Mouse (Mus musculus) bone marrow, adult 2 months (tissue): Measurements from ENCODE around the gene Uck2. TPM values are rescaled to one million over a fixed set of nuclear protein-coding genes. Genes with fewer than 3 reads are reported as not detected.

ENCODE experiments used
- H3K27ac ChIP-seq: fragments of 200-500 bp; 2 replicates; pipeline ENCODE4 v1.5.1; 2012; ENCODE audit warnings: low read depth, mild to moderate bottlenecking, control low read depth, inconsistent platforms, low read length; ENCODE audit not compliant: control insufficient read depth, poor library complexity, insufficient read depth
- H3K4me1 ChIP-seq: fragments of 200-500 bp; 2 replicates; pipeline ENCODE4 v1.6.1; 2011; ENCODE audit warnings: low read length; ENCODE audit not compliant: control insufficient read depth, insufficient read depth
- H3K4me3 ChIP-seq: fragments of 200-500 bp; replicated peaks from 2 replicates; pipeline ENCODE3; 2011; ENCODE audit warnings: mild to moderate bottlenecking, low read depth, low read length, control low read depth; ENCODE audit not compliant: control insufficient read depth
- CTCF ChIP-seq: fragments of 200-500 bp; IDR thresholded peaks from 2 replicates; pipeline ENCODE4 v1.5.1; 2011; ENCODE audit warnings: low read length, control low read depth; ENCODE audit not compliant: control insufficient read depth, insufficient read depth
- POLR2A ChIP-seq: fragments of 200-500 bp; IDR thresholded peaks from 2 replicates; pipeline ENCODE4 v1.6.1; 2011; ENCODE audit warnings: low read depth, mild to moderate bottlenecking, control low read depth, low read length, borderline replicate concordance; ENCODE audit not compliant: control insufficient read depth
- WGBS: fragments of 180-500 bp; shearing (Covaris S2); methylation state at CpG from one replicate; pipeline ENCODE4 v1.1.7; 2018; 5-methylcytosine and 5-hydroxymethylcytosine counted together
- polyA plus RNA-seq: library from polyadenylated mRNA; stranded (reverse); fragments of >200 nt; gene quantifications from 2 replicates; pipeline ENCODE4 v1.2.4, GENCODE M21; 2011; ENCODE audit warnings: low replicate concordance; ENCODE audit not compliant: missing spikeins, insufficient read depth, insufficient read length

Uck2 gene
- polyA plus RNA-seq, result 25.8 and 42.3 TPM in 2 replicates

- WGBS, result 2% methylated on average over 2 of the region's 2 CpGs
- peak within 1 kb of the TSS; percentile 81 for H3K27ac ChIP-seq
- H3K4me3 ChIP-seq, result peak within 1 kb of the TSS; percentile 90
- peaks cover 3% of the 10 kb centered on the region; the same call in 1 of the 2 replicates for H3K4me1 ChIP-seq
- TF ChIP-seq POLR2A, result no peak
- no peak for TF ChIP-seq CTCF
Measured at GRCm38 (mm10) chr1:167285320-167285355, at the start of gene Uck2. Gene Uck2 (minus strand): TSS chr1:167285320.

- WGBS, result 45% methylated on average over 8 of the region's 8 CpGs
- TF ChIP-seq POLR2A, result no peak
- no peak for TF ChIP-seq CTCF
- H3K4me3 ChIP-seq, result no peak overlapping the region
- no peaks in the 10 kb centered on the region; the same call in 1 of the 2 replicates for H3K4me1 ChIP-seq
- peak overlapping the region; percentile 33; the same call in 1 of the 2 replicates for H3K27ac ChIP-seq
Measured at GRCm38 (mm10) chr1:167331106-167331505, 46.0 kb upstream of the Uck2 start.

- Histone ChIP-seq H3K4me1 (no peaks in the 10 kb centered on the region; the same call in 1 of the 2 replicates), H3K27ac (no peak overlapping the region), H3K4me3 (no peak overlapping the region)
- TF ChIP-seq POLR2A (no peak), CTCF (no peak)
- WGBS, result 89% methylated on average over 6 of the region's 6 CpGs
Measured at GRCm38 (mm10) chr1:167328776-167329175, 43.7 kb upstream of the Uck2 start.

- no peak for TF ChIP-seq POLR2A
- no peak for TF ChIP-seq CTCF
- 81% methylated on average over 6 of the region's 6 CpGs for WGBS
- Histone ChIP-seq H3K4me1 (no peaks in the 10 kb centered on the region), H3K27ac (no peak overlapping the region), H3K4me3 (no peak overlapping the region)
Measured at GRCm38 (mm10) chr1:167321691-167322090, 36.6 kb upstream of the Uck2 start.

GRCm38 (mm10) chr1:167313220-167313619 lies 28.1 kb upstream of the Uck2 start:
- 82% methylated on average over 4 of the region's 4 CpGs for WGBS
- H3K4me1 ChIP-seq, result no peaks in the 10 kb centered on the region; the same call in none of the 2 replicates
- no peak overlapping the region for H3K4me3 ChIP-seq
- no peak overlapping the region for H3K27ac ChIP-seq
- no peak for TF ChIP-seq POLR2A
- no peak for TF ChIP-seq CTCF

GRCm38 (mm10) chr1:167312367-167312766 lies 27.2 kb upstream of the Uck2 start:
- Histone ChIP-seq H3K4me3 (no peak overlapping the region), H3K4me1 (no peaks in the 10 kb centered on the region; the same call in none of the 2 replicates)
- TF ChIP-seq CTCF, result no peak
- TF ChIP-seq POLR2A, result no peak

GRCm38 (mm10) chr1:167308261-167309054 lies 23.3 kb upstream of the Uck2 start, which contains the start of gene Tmco1:
Gene Tmco1 (plus strand): TSS chr1:167308378.
- TF ChIP-seq CTCF (no peak), POLR2A (peak; percentile 98)
- no peaks in the 10 kb centered on the region; the same call in none of the 2 replicates for H3K4me1 ChIP-seq
- H3K27ac ChIP-seq, result peak within 1 kb of the TSS; percentile 97
- H3K4me3 ChIP-seq, result peak within 1 kb of the TSS; percentile 87
- under 1% methylated on average over 82 of the region's 82 CpGs for WGBS

More at GRCm38 (mm10) chr1:167312367-167312766, 27.2 kb upstream of the Uck2 start:
- no peak overlapping the region for H3K27ac ChIP-seq

- WGBS, result 30% methylated on average over 11 of the region's 11 CpGs
- Histone ChIP-seq H3K4me3 (peak overlapping the region; percentile 65), H3K4me1 (no peaks in the 10 kb centered on the region; the same call in none of the 2 replicates), H3K27ac (no peak overlapping the region; the same call in 1 of the 2 replicates)
- TF ChIP-seq CTCF (no peak), POLR2A (no peak)
Measured at GRCm38 (mm10) chr1:167307674-167308073, 22.6 kb upstream of the Uck2 start.
